In the genomic region with DNA sequence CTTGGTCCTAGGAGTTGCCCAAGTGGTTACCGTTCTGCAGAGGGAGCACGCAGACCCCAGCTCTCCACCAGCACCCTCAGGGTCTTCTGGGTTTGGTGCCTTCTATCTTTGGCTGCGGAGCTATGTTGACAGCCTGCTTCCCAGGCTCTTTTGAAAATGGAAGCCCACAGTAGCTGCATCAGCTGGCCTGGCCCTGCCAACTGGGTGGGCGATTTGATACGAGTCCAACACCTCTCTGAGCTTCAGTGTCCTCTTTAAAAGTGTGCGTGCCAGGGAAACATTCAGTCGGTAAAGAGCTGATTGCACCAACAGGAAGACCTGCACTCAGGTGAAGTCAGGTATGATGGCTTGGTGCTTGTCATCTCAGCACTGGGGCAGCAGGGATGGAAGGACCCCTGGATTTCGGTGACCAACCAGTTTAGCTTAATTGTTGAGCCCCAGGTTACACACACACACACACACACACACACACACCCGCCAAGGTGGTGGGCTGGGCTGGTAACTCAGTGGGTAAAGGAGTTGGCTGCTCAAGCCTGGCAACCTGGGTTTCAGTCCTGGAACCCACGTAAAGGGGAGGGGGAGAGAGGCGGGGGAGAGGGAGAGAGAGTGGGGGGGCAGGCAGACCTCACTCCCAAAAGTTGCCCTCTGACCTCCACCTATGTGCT, we compare ENCODE assay signal across 7 mouse cellular contexts. TPM values are rescaled to one million over a fixed set of nuclear protein-coding genes. Genes with fewer than 3 reads are reported as not detected.
DNase-seq lines count a peak whose midpoint lies in the region; ATAC-seq lines count a peak whose summit lies in the region.

No protein-coding gene starts in this region.

- H3K36me3 ChIP-seq in kidney, embryonic 15.5 days = peaks cover 11% of the 10 kb centered on the region; the same call in 1 of the 2 replicates
- no peaks in the 10 kb centered on the region for H3K36me3 ChIP-seq in hindbrain, embryonic 15.5 days
- H3K36me3 ChIP-seq in midbrain, embryonic 15.5 days (replicated peaks) = no peaks in the 10 kb centered on the region

- no peaks in the 10 kb centered on the region for H3K9me3 ChIP-seq in kidney, embryonic 15.5 days (replicated peaks)
- no peaks in the 10 kb centered on the region for H3K9me3 ChIP-seq in hindbrain, embryonic 15.5 days
- H3K9me3 ChIP-seq in midbrain, embryonic 15.5 days = no peaks in the 10 kb centered on the region

- 76% methylated on average over 11 of the region's 11 CpGs for WGBS in kidney, embryonic 15.5 days
- WGBS in hindbrain, embryonic 15.5 days = 71% methylated on average over 11 of the region's 11 CpGs
- 78% methylated on average over 11 of the region's 11 CpGs for WGBS in midbrain, embryonic 15.5 days

- H3K4me3 ChIP-seq in kidney, embryonic 15.5 days (replicated peaks) = no peak overlapping the region
- no peak overlapping the region for H3K4me3 ChIP-seq in hindbrain, embryonic 15.5 days
- no peak overlapping the region for H3K4me3 ChIP-seq in midbrain, embryonic 15.5 days

- H3K27ac ChIP-seq in kidney, embryonic 15.5 days = peak overlapping the region; percentile 86
- peak overlapping the region; percentile 50; the same call in 1 of the 2 replicates for H3K27ac ChIP-seq in hindbrain, embryonic 15.5 days (replicated peaks)
- H3K27ac ChIP-seq in midbrain, embryonic 15.5 days = peak overlapping the region; percentile 39; the same call in 1 of the 2 replicates

- no peak for ATAC-seq in kidney, embryonic 15.5 days (replicated peaks; ENCODE audit: low FRiP score)
- ATAC-seq in erythroblast, adult 5-6 weeks (replicated peaks; ENCODE audit: low FRiP score, poor library complexity, severe bottlenecking) = 0 out of 2 replicates have a peak, but pooled peaks have one; percentile 0
- no peak for ATAC-seq in hindbrain, embryonic 15.5 days (ENCODE audit: low FRiP score, low read depth)
- no peak for ATAC-seq in midbrain, embryonic 15.5 days (replicated peaks)

- DNase-seq in kidney, postnatal 36 days = no peak
- no peak for DNase-seq in embryo, embryonic 10 days (ENCODE audit: low spot score)
- DNase-seq in urinary bladder, postnatal 36 days (ENCODE audit: low spot score in 2 of 2) = no peak

- H3K9ac ChIP-seq in kidney, embryonic 15.5 days = no peak overlapping the region
- peak overlapping the region; percentile 6; the same call in 1 of the 2 replicates for H3K9ac ChIP-seq in hindbrain, embryonic 15.5 days
- no peak overlapping the region for H3K9ac ChIP-seq in midbrain, embryonic 15.5 days

- H3K4me1 ChIP-seq in kidney, embryonic 15.5 days = peaks cover 98% of the 10 kb centered on the region
- peaks cover 99% of the 10 kb centered on the region for H3K4me1 ChIP-seq in hindbrain, embryonic 15.5 days (replicated peaks)
- H3K4me1 ChIP-seq in midbrain, embryonic 15.5 days = peaks cover 97% of the 10 kb centered on the region

- H3K4me2 ChIP-seq in kidney, embryonic 15.5 days = no peak overlapping the region
- H3K4me2 ChIP-seq in hindbrain, embryonic 15.5 days = no peak overlapping the region
- no peak overlapping the region for H3K4me2 ChIP-seq in midbrain, embryonic 15.5 days

- no peaks in the 10 kb centered on the region for H3K27me3 ChIP-seq in kidney, embryonic 15.5 days
- no peaks in the 10 kb centered on the region for H3K27me3 ChIP-seq in hindbrain, embryonic 15.5 days
- H3K27me3 ChIP-seq in midbrain, embryonic 15.5 days (replicated peaks) = no peaks in the 10 kb centered on the region

RNA-seq across cellular contexts. Expression of a gene that starts 22.8 kb away (rescaled TPM):
- polyA plus RNA-seq in kidney, embryonic 15.5 days (2015; fragmentation: Nextera tagmentation; extraction: Ambion mirVana) = 41.8 and 47.3 TPM in 2 replicates
- 20.6 and 25.3 TPM in 2 replicates for total RNA-seq in erythroblast, adult 5-6 weeks (2015; ENCODE audit: low replicate concordance)
- total RNA-seq in erythroblast, adult 5-6 weeks (2017; ENCODE audit: low replicate concordance) = 1.4 and 12.3 TPM in 2 replicates
- 70.9 and 72.6 TPM in 2 replicates for polyA plus RNA-seq in hindbrain, embryonic 15.5 days (2015; fragmentation: Nextera tagmentation; extraction: Ambion mirVana)
- polyA plus RNA-seq in midbrain, embryonic 15.5 days (2015; fragmentation: Nextera tagmentation; extraction: Ambion mirVana) = 77.3 and 78.8 TPM in 2 replicates
